Comparison of ENCODE assay signal across 20 mouse cellular contexts in genomic region chr8:18310927-18311326, GRCm38 (mm10).
DNase-seq lines count a peak whose midpoint lies in the region; ATAC-seq lines count a peak whose summit lies in the region.
"Had no signal": no experiment of that assay in that cellular context is flagged by ENCODE, and none has a peak within 500 bp of the region (broad histone marks: within the 10 kb centered on the region; RNA-seq: fewer than 3 reads in every experiment).

No protein-coding gene starts in this region.

- 72% methylated on average over 1 of the region's 1 CpGs for WGBS in forebrain, embryonic 12.5 days
- WGBS in forebrain, embryonic 11.5 days, result 73% methylated on average over 1 of the region's 1 CpGs
- 71% methylated on average over 1 of the region's 1 CpGs for WGBS in midbrain, embryonic 12.5 days
- 52% methylated on average over 1 of the region's 1 CpGs for WGBS in midbrain, embryonic 13.5 days
- WGBS in hindbrain, embryonic 13.5 days, result 34% methylated on average over 1 of the region's 1 CpGs
- 26% methylated on average over 1 of the region's 1 CpGs for WGBS in neural tube, embryonic 13.5 days

- H3K36me3 ChIP-seq in forebrain, embryonic 12.5 days (replicated peaks), result no peaks in the 10 kb centered on the region
- H3K36me3 ChIP-seq in forebrain, embryonic 11.5 days (ENCODE audit: control insufficient read depth, insufficient read depth, low read length), result no peaks in the 10 kb centered on the region
- H3K36me3 ChIP-seq in midbrain, embryonic 12.5 days, result no peaks in the 10 kb centered on the region
- no peaks in the 10 kb centered on the region for H3K36me3 ChIP-seq in midbrain, embryonic 13.5 days
- no peaks in the 10 kb centered on the region for H3K36me3 ChIP-seq in hindbrain, embryonic 13.5 days
- no peaks in the 10 kb centered on the region for H3K36me3 ChIP-seq in neural tube, embryonic 13.5 days
- H3K36me3 ChIP-seq: heart, embryonic 10.5 days had no signal

- H3K4me3 ChIP-seq in forebrain, embryonic 12.5 days (replicated peaks), result no peak overlapping the region
- no peak overlapping the region for H3K4me3 ChIP-seq in forebrain, embryonic 11.5 days (ENCODE audit: low read depth, low read length)
- H3K4me3 ChIP-seq in midbrain, embryonic 12.5 days, result no peak overlapping the region
- no peak overlapping the region for H3K4me3 ChIP-seq in midbrain, embryonic 13.5 days (replicated peaks)
- no peak overlapping the region for H3K4me3 ChIP-seq in hindbrain, embryonic 13.5 days
- no peak overlapping the region for H3K4me3 ChIP-seq in neural tube, embryonic 13.5 days
- H3K4me3 ChIP-seq: gastrocnemius, adult 2 months; heart, embryonic 10.5 days; megakaryocyte, embryonic 14.5 days had no signal

- H3K27ac ChIP-seq in forebrain, embryonic 12.5 days, result no peak overlapping the region
- H3K27ac ChIP-seq in forebrain, embryonic 11.5 days (ENCODE audit: low read depth, low read length), result no peak overlapping the region
- no peak overlapping the region for H3K27ac ChIP-seq in midbrain, embryonic 12.5 days (replicated peaks)
- no peak overlapping the region for H3K27ac ChIP-seq in midbrain, embryonic 13.5 days
- 0 out of 2 replicates have a peak overlapping the region, but pooled peaks have one; percentile 64 for H3K27ac ChIP-seq in hindbrain, embryonic 13.5 days
- peak overlapping the region; percentile 81; the same call in 1 of the 2 replicates for H3K27ac ChIP-seq in neural tube, embryonic 13.5 days (replicated peaks)
- H3K27ac ChIP-seq: gastrocnemius, adult 2 months; heart, embryonic 10.5 days had no signal

- no peak for DNase-seq in forebrain, embryonic 11.5 days (ENCODE audit: low spot score)
- DNase-seq in left cerebral cortex, adult 11 months (ENCODE audit: low spot score), result no peak
- no peak for DNase-seq in kidney, postnatal 14 days
- DNase-seq: adrenal gland, postnatal 10 days; cerebellum, adult 11-12 months; cerebellum, postnatal 25 days; gastrocnemius, adult 2 months; kidney, adult 11 months; lung, adult 18-20 months; right cerebral cortex, postnatal 25 days had no signal

- H3K9ac ChIP-seq in forebrain, embryonic 12.5 days, result no peak overlapping the region
- H3K9ac ChIP-seq in forebrain, embryonic 11.5 days (ENCODE audit: low read length), result no peak overlapping the region
- no peak overlapping the region for H3K9ac ChIP-seq in midbrain, embryonic 12.5 days (replicated peaks)
- H3K9ac ChIP-seq in midbrain, embryonic 13.5 days (replicated peaks), result no peak overlapping the region
- no peak overlapping the region for H3K9ac ChIP-seq in hindbrain, embryonic 13.5 days
- no peak overlapping the region for H3K9ac ChIP-seq in neural tube, embryonic 13.5 days

- no peak overlapping the region for H3K4me2 ChIP-seq in forebrain, embryonic 12.5 days
- H3K4me2 ChIP-seq in forebrain, embryonic 11.5 days (ENCODE audit: low read depth, low read length, severe bottlenecking), result no peak overlapping the region
- H3K4me2 ChIP-seq in midbrain, embryonic 12.5 days (replicated peaks), result no peak overlapping the region
- H3K4me2 ChIP-seq in midbrain, embryonic 13.5 days (replicated peaks), result no peak overlapping the region
- no peak overlapping the region for H3K4me2 ChIP-seq in hindbrain, embryonic 13.5 days
- no peak overlapping the region for H3K4me2 ChIP-seq in neural tube, embryonic 13.5 days
- H3K4me2 ChIP-seq: liver, embryonic 11.5 days had no signal

- no peaks in the 10 kb centered on the region for H3K9me3 ChIP-seq in forebrain, embryonic 12.5 days
- no peaks in the 10 kb centered on the region for H3K9me3 ChIP-seq in forebrain, embryonic 11.5 days (ENCODE audit: control insufficient read depth, low read length)
- no peaks in the 10 kb centered on the region for H3K9me3 ChIP-seq in midbrain, embryonic 12.5 days
- no peaks in the 10 kb centered on the region for H3K9me3 ChIP-seq in midbrain, embryonic 13.5 days
- H3K9me3 ChIP-seq in hindbrain, embryonic 13.5 days, result no peaks in the 10 kb centered on the region
- H3K9me3 ChIP-seq in neural tube, embryonic 13.5 days, result no peaks in the 10 kb centered on the region
- H3K9me3 ChIP-seq: heart, embryonic 10.5 days; megakaryocyte, embryonic 14.5 days had no signal

- peak; percentile 57; the same call in 1 of the 2 replicates for ATAC-seq in forebrain, embryonic 12.5 days (ENCODE audit: low FRiP score)
- ATAC-seq in forebrain, embryonic 11.5 days (replicated peaks; ENCODE audit: low FRiP score), result no peak
- 0 out of 2 replicates have a peak, but pooled peaks have one; percentile 52 for ATAC-seq in midbrain, embryonic 12.5 days (ENCODE audit: low FRiP score, low read depth)
- no peak for ATAC-seq in midbrain, embryonic 13.5 days
- ATAC-seq in hindbrain, embryonic 13.5 days (ENCODE audit: low FRiP score), result peak; percentile 87
- ATAC-seq in neural tube, embryonic 13.5 days (ENCODE audit: low read depth), result peak; percentile 96
- ATAC-seq: CD4-positive, CD25-positive, alpha-beta regulatory T cell, adult 4 months; Patski had no signal

- H3K27me3 ChIP-seq in forebrain, embryonic 12.5 days, result no peaks in the 10 kb centered on the region
- H3K27me3 ChIP-seq in forebrain, embryonic 11.5 days (ENCODE audit: control insufficient read depth, insufficient read depth, low read length), result no peaks in the 10 kb centered on the region
- no peaks in the 10 kb centered on the region for H3K27me3 ChIP-seq in midbrain, embryonic 12.5 days
- no peaks in the 10 kb centered on the region for H3K27me3 ChIP-seq in midbrain, embryonic 13.5 days
- no peaks in the 10 kb centered on the region for H3K27me3 ChIP-seq in hindbrain, embryonic 13.5 days
- H3K27me3 ChIP-seq in neural tube, embryonic 13.5 days, result no peaks in the 10 kb centered on the region
- H3K27me3 ChIP-seq: megakaryocyte, embryonic 14.5 days had no signal

- no peaks in the 10 kb centered on the region for H3K4me1 ChIP-seq in forebrain, embryonic 12.5 days
- H3K4me1 ChIP-seq in forebrain, embryonic 11.5 days (replicated peaks; ENCODE audit: control insufficient read depth, insufficient read depth, low read length), result no peaks in the 10 kb centered on the region
- H3K4me1 ChIP-seq in midbrain, embryonic 12.5 days, result no peaks in the 10 kb centered on the region
- H3K4me1 ChIP-seq in midbrain, embryonic 13.5 days (replicated peaks), result no peaks in the 10 kb centered on the region
- no peaks in the 10 kb centered on the region for H3K4me1 ChIP-seq in hindbrain, embryonic 13.5 days (replicated peaks)
- peaks cover 5% of the 10 kb centered on the region; the same call in 1 of the 2 replicates for H3K4me1 ChIP-seq in neural tube, embryonic 13.5 days (replicated peaks)
- H3K4me1 ChIP-seq: heart, embryonic 10.5 days; megakaryocyte, embryonic 14.5 days had no signal

Comparison
In these comparisons a context has a peak if more than half of its experiments do, and no peak if none do; other contexts are left out.
1. ATAC-seq: peak in forebrain, embryonic 12.5 days (single experiment), midbrain, embryonic 12.5 days (single experiment), hindbrain, embryonic 13.5 days (single experiment) and neural tube, embryonic 13.5 days (single experiment); none in forebrain, embryonic 11.5 days (single experiment) and midbrain, embryonic 13.5 days (single experiment).
2. H3K27ac ChIP-seq: peak in hindbrain, embryonic 13.5 days (single experiment) and neural tube, embryonic 13.5 days (single experiment); none in forebrain, embryonic 12.5 days (single experiment), forebrain, embryonic 11.5 days (single experiment), midbrain, embryonic 12.5 days (single experiment) and midbrain, embryonic 13.5 days (single experiment).